Mouse (Mus musculus): Measurements from ENCODE around the gene Suclg2.

Suclg2 gene

GRCm38 (mm10) chr6:95563355-95564009, 155.1 kb downstream of the Suclg2 start:
- no peak for DNase-seq (ENCODE audit: low read depth, low spot score)

DNA sequence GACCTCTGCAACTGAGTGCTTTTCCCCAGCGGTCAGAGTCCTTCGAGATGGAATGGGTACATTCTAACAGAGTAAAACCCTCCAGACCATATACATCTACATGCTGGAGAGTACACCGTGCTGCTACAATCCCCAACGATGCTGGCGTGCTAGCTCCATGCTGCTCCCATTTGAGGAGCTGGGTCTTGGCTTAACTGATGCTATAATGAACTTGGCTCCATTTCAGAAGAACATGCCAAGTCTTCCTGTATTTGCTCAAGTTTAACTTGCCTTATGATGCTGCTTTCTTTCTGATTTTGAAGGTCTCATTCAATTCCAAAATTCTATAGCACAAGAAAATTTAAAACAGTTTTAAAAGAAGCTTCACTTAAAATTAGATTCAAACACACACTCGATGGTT, 162.3 kb downstream of the Suclg2 start:
- no peak for DNase-seq (ENCODE audit: low read depth, low spot score)

DNA sequence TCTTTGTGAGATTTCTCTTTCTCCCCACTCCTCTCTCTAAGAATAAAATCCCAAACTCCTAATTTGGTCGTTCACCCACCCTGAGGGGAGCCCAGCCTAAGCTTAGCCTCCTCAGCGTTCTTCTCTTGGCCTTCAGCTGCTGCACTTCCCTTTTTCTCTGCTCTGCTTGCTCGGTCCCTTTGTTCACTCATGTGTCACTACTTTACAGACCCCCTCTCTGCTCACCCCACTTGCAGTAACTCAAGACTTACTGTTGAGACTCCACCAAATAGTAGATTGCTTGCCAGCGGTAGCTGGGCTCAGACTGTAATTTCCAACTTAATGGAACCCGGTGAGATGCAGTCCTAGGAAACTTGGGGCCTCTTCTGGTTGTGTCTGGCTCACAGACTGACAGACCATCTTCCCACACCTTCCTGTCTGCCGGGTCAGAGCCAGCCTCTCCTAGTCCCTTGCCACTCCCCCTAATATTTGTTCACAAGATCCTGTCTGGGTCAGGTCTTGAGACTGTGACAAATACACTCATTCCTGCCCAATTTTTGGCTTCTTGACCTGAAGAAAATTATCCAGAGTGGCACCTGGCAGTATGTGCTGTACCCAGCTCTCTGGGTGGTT, 166.2 kb downstream of the Suclg2 start:
- DNase-seq (ENCODE audit: low read depth, low spot score): no peak

DNA sequence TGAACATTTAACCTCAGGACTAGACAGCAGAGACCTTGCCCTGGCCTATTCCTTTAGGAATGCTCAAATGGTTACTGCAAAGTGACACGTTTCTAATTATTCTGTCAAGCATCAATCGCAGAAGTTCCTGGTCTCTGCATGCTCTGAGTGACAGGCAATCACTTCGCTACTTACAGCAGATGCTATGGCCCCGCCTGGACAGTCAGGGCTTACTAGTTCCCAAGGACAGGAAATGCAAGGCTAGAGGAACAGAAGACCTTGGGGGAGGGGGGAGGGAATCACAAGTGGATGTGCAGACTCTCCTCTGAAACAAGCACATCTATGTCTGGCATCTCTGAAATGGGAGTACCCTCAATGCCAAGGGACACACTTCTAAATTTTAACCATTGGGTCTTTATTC, 167.6 kb downstream of the Suclg2 start:
- no peak for DNase-seq (ENCODE audit: low read depth, low spot score)

- DNase-seq (ENCODE audit: low read depth, low spot score): no peak
Observed at GRCm38 (mm10) chr6:95546189-95546832, 172.3 kb downstream of the Suclg2 start.

DNA sequence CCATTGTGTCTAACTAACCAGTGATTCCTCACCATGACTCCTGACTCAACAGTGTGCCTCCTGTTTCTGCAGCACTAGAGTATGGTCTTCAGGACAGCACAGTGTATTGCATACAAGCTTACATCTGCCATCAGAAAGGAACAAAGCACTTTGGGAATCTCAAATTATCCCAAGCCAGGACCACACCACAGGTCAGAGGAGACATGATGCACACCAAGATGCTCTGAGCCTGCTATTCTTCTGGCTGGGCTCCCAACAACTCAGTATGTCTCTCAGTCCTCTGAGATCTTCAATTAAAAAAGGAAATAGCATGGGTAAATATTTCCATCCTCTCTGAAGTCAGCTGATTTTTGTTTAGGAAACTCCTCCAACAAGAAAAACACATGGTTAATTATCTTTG, 172.9 kb downstream of the Suclg2 start:
- no peak for DNase-seq (ENCODE audit: low read depth, low spot score)

- DNase-seq (ENCODE audit: low read depth, low spot score): no peak
Observed at GRCm38 (mm10) chr6:95545296-95545695, 173.3 kb downstream of the Suclg2 start.

DNA sequence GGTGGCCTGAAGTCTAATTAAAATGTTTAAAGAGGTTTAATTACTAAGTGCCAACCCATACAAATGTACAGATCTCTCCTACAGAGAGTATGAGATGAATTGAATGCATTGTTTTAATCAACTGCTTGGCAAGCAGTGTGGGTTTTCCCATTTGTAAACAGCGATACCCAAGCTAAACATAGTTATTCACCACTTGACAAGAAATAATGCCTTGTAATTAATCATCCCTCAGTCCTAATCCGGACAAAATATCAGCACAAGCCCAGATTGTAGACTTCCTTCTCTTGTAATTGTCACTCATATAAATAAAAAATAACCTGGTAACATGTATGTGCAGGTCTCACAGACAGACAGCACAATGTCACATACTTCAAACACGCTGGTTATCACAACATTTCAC, 183.4 kb downstream of the Suclg2 start:
- no peak for DNase-seq (ENCODE audit: low read depth, low spot score)

DNA sequence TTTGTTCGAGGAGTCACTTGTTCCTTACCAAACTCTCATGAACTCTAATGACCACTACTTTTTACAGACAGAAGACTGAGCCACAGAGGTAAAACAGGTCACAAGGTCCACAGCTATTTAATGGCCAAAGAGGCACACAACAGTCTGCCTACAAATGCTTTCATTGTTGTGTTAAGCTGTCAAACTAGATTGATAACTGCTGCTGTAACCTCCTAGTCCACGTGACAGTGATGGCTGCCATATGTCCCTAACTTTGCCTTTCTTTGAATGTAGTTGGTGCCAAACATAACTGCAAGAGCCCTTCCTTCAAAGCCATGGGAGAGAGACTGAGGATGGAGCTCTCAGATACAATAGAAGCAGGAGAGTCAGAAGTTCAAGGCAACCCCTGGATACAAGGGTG, 198.8 kb downstream of the Suclg2 start:
- no peak for DNase-seq (ENCODE audit: low read depth, low spot score)

- DNase-seq (ENCODE audit: low read depth, low spot score): no peak
Observed at GRCm38 (mm10) chr6:95518406-95518805, 200.2 kb downstream of the Suclg2 start.

DNA sequence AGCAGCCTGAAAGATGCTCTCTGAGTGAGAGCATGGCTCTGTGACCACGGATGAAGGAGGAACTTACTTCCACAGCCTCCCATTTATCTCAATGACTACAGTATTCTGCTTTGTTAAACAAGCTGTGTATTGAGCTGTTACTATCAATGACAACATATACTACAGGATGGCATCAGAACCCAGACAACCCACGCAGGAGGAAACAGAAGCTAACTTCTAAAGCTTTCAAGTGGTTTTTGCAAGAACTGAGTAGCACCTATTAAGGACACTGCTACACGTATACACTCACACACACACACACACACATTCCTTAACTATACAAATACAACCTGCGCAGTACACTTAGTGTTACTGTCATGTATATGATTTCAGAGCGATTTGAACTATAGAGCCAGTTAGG, 202.9 kb downstream of the Suclg2 start:
- no peak for DNase-seq (ENCODE audit: low read depth, low spot score)

GRCm38 (mm10) chr6:95514726-95515125, 203.9 kb downstream of the Suclg2 start:
- DNase-seq (ENCODE audit: low read depth, low spot score): no peak

GRCm38 (mm10) chr6:95511689-95512088, 206.9 kb downstream of the Suclg2 start:
- DNase-seq (ENCODE audit: low read depth, low spot score): no peak

DNA sequence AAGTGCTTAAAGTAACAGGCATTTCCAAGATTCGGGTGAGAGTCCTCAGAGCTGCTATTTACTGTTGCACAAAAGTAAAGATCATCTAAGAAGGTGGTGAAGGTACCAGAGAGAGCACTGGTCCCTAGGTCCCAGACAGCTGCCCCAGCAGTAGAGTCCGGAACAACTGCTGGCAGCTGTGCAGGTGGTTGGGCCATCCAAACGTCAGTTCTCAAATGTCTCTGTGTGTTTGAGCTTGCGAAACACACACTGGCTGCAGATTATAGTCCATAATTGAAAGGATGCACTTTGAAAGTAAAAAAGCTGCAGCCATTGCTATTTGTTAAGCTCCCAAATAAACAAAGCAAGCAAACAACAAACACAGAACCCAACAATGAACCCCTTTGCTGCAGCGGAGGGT, 217.8 kb downstream of the Suclg2 start:
- no peak for DNase-seq (ENCODE audit: low read depth, low spot score)

DNA sequence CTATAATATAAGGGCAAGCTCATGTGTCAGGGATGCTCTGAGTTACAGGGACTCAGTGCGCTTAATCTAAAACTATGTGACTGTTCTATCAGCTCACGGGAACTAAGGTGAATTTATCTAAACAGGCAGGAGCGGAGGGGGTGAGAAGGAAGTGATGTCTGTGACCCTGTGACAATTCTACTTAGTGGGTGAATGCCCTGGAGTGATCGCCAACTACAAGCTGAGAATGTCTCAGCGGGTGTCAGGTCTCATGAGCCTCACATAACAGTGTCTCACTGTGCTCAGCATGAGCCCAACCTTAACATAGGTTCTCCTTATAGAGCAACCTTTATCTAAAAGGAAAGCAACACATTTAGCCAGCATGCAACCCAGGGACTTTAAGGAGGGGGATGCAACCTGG, 219.0 kb downstream of the Suclg2 start:
- no peak for DNase-seq (ENCODE audit: low read depth, low spot score)

- DNase-seq (ENCODE audit: low read depth, low spot score): no peak
Observed at GRCm38 (mm10) chr6:95492216-95492956, 226.2 kb downstream of the Suclg2 start.

- DNase-seq (ENCODE audit: low read depth, low spot score): no peak
Observed at GRCm38 (mm10) chr6:95491043-95491442, 227.6 kb downstream of the Suclg2 start.

DNA sequence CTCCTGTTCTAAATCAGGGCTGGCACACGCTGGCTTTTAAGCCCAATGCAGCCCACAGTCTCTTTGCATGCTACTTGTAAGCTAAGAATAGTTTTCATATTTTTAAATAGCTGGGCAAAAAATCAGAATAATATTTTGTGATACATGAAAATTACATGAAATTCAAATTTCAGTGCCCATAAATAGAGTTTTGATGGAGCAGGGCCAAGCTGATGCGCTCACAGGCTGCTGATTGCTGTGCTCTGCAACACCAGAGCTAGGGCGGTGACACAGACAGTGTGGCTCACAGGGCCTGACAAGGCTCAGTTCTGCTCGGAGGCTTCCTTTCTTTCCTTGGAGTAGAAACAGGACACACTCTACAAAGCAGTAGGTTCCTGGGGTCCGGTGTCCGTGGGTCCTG, 232.8 kb downstream of the Suclg2 start:
- DNase-seq (ENCODE audit: low read depth, low spot score): no peak

DNA sequence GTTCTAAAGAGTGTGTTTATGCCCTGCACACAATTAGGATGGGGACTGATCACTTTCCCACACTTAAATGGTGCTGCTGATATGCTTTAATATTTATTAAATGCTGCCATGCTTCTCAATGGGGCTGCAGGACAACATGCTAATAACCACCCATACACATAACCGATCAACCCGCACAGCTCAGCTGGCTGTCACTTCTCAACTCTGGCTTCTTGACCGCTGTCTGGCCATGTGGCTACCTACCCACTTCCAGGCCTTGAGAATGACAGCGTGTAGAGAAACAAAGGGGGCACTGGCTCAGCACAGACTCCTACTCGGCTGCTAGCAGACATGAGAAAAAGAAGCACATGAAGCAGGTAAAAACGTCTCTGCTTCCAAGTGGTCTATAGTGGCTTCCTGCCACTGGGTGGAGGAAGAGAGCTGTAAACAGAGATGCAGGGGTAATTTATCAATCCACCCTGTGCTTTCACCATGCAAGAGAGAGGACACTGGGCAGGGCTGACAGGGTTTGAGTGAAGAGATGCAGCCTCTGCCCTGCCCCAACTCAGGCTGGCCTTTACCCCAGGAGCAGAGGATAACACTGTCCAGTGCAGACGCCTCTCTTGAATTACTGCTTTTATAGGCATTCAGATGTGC, 234.3 kb downstream of the Suclg2 start:
- DNase-seq (ENCODE audit: low read depth, low spot score): peak; percentile 60

DNA sequence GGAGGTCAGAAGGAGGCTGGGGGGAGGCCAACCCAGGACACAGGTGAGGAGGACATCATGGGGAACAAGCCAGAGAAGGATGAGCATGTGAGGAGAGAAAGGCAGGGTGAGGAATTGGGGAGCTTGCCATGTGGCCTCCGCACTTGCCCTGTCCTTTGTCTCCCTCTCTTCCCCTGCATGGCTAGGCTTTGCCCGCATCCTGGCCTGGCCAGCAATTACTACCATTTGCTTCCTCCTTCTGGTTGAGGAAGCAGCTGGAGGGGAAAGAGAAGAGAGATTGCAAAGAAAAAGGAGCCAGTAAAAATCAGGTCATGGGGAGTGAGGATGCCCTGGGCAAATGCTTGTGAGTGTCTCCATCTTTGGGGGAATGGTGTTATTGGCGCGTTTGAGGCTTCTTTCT, 234.9 kb downstream of the Suclg2 start:
- DNase-seq (ENCODE audit: low read depth, low spot score): no peak

GRCm38 (mm10) chr6:95483127-95483526, 235.5 kb downstream of the Suclg2 start:
- DNase-seq (ENCODE audit: low read depth, low spot score): no peak

DNA sequence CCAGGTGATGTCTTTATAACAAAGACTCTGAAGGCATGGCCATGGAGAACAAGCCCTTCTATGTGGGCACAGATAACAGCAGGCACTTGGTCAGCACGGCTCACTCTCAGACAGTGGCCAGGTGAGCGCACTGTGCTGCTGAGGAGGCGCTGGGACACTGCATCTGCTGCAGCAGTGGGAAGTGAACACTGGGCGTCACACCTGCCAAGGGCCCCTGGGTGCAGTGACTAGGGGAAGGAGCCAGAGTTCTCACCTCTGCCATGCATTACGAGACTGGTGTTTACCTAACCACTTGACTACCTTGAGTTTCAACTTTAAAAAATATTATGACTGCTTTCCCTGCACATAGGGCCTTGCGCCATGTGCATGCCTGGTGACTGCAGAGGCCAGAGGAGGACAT, 238.8 kb downstream of the Suclg2 start:
- no peak for DNase-seq (ENCODE audit: low read depth, low spot score)

All from brain, embryonic 18.5 days (tissue).